Mouse (Mus musculus) embryonic stem cell, embryonic (primary cell): Measurements from ENCODE around the gene C130060K24Rik.

ENCODE experiments used
- CTCF ChIA-PET, 4 experiments: fragments of 300-600 bp in 2 of 4; fragments of 350-600 bp in 2 of 4; sonication (Branson Sonifier 250); formaldehyde crosslinking; loops; one replicate each; lab custom pipeline; 2022; ENCODE audit warnings: inconsistent platforms in 2 of 4; lab: Charles Lee
- POLR2A ChIA-PET, 4 experiments: fragments of 300-600 bp in 2 of 4; fragments of 350-600 bp in 2 of 4; sonication (Branson Sonifier 250); formaldehyde crosslinking; loops; one replicate each; lab custom pipeline; 2022; ENCODE audit warnings: antibody characterized with exemption in 4 of 4, inconsistent platforms in 1 of 4; lab: Charles Lee

C130060K24Rik gene

GRCm38 (mm10) chr6:65380918-65381772 lies at the start of gene C130060K24Rik:
TSS of gene C130060K24Rik (plus strand) at chr6:65381105.
- ChIA-PET POLR2A (interaction anchor here in 1 of 4 experiments (0.7 kb wide), 1 partner anchor 992 kb away, joined by 4 read pairs; no protein-coding TSS in a partner anchor), CTCF (interaction anchor here in 1 of 4 experiments (0.6 kb wide), 1 partner anchor 197 kb away, joined by 3 read pairs; no protein-coding TSS in a partner anchor)

GRCm38 (mm10) chr6:65334246-65334645 lies 46.7 kb upstream of the C130060K24Rik start:
- POLR2A ChIA-PET: no interaction called here
- CTCF ChIA-PET: no interaction called here

GRCm38 (mm10) chr6:65339391-65339790 lies 41.5 kb upstream of the C130060K24Rik start:
- POLR2A ChIA-PET: no interaction called here

GRCm38 (mm10) chr6:65341360-65341759 lies 39.5 kb upstream of the C130060K24Rik start:
- ChIA-PET CTCF (interaction anchor here in 1 of 4 experiments (0.6 kb wide), 1 partner anchor 997 kb away, joined by 4 read pairs; no protein-coding TSS in a partner anchor), POLR2A (no interaction called here)

More at GRCm38 (mm10) chr6:65339391-65339790, 41.5 kb upstream of the C130060K24Rik start:
- CTCF ChIA-PET: interaction anchor here in 1 of 4 experiments (0.6 kb wide), 1 partner anchor 200 kb away, joined by 6 read pairs; no protein-coding TSS in a partner anchor

- ChIA-PET POLR2A (interaction anchor here in 1 of 4 experiments (0.7 kb wide), 1 partner anchor 72 kb away, joined by 3 read pairs; no protein-coding TSS in a partner anchor), CTCF (no interaction called here)
Observed at GRCm38 (mm10) chr6:65347736-65348135, 33.2 kb upstream of the C130060K24Rik start.

GRCm38 (mm10) chr6:65348255-65348654 lies 32.6 kb upstream of the C130060K24Rik start:
- CTCF ChIA-PET: no interaction called here
- POLR2A ChIA-PET: interaction anchor here in 1 of 4 experiments (0.7 kb wide), 1 partner anchor 72 kb away, joined by 3 read pairs; no protein-coding TSS in a partner anchor

- CTCF ChIA-PET: no interaction called here
- POLR2A ChIA-PET: no interaction called here
Observed at GRCm38 (mm10) chr6:65351622-65352021, 29.3 kb upstream of the C130060K24Rik start.

- CTCF ChIA-PET: interaction anchor here in 1 of 4 experiments (0.8 kb wide), 1 partner anchor 250 kb away, joined by 4 read pairs; no protein-coding TSS in a partner anchor
- POLR2A ChIA-PET: interaction anchor here in 1 of 4 experiments (0.5 kb wide), 1 partner anchor 350 kb away, joined by 4 read pairs; no protein-coding TSS in a partner anchor
Observed at GRCm38 (mm10) chr6:65375918-65376317, 5.0 kb upstream of the C130060K24Rik start.

GRCm38 (mm10) chr6:65421888-65422287 lies 41.0 kb downstream of the C130060K24Rik start:
- CTCF ChIA-PET: interaction anchor here in 1 of 4 experiments (0.6 kb wide), 1 partner anchor 168 kb away, joined by 3 read pairs; no protein-coding TSS in a partner anchor
- POLR2A ChIA-PET: no interaction called here

GRCm38 (mm10) chr6:65427065-65427464 lies 46.2 kb downstream of the C130060K24Rik start:
- ChIA-PET CTCF (no interaction called here), POLR2A (no interaction called here)

GRCm38 (mm10) chr6:65433159-65433558 lies 52.3 kb downstream of the C130060K24Rik start:
- POLR2A ChIA-PET: no interaction called here
- CTCF ChIA-PET: no interaction called here

- CTCF ChIA-PET: interaction anchor here in 3 of 4 experiments (0.6 to 1.1 kb wide), 10 partner anchors 20 to 479 kb away, joined by 3 to 7 read pairs (median 4); no protein-coding TSS in a partner anchor
- POLR2A ChIA-PET: no interaction called here
Observed at GRCm38 (mm10) chr6:65453465-65453864, 72.6 kb downstream of the C130060K24Rik start.

- CTCF ChIA-PET: no interaction called here
- POLR2A ChIA-PET: interaction anchor here in 1 of 4 experiments (0.6 kb wide), 1 partner anchor 253 kb away, joined by 3 read pairs; no protein-coding TSS in a partner anchor
Observed at GRCm38 (mm10) chr6:65465294-65465693, 84.4 kb downstream of the C130060K24Rik start.

GRCm38 (mm10) chr6:65470320-65470719 lies 89.4 kb downstream of the C130060K24Rik start:
- CTCF ChIA-PET: no interaction called here
- POLR2A ChIA-PET: no interaction called here

- ChIA-PET POLR2A (no interaction called here), CTCF (interaction anchor here in 1 of 4 experiments (0.6 kb wide), 1 partner anchor 50 kb away, joined by 3 read pairs; no protein-coding TSS in a partner anchor)
Observed at GRCm38 (mm10) chr6:65472455-65472854, 91.5 kb downstream of the C130060K24Rik start.

GRCm38 (mm10) chr6:65498786-65499185 lies 117.9 kb downstream of the C130060K24Rik start:
- ChIA-PET CTCF (no interaction called here), POLR2A (interaction anchor here in 1 of 4 experiments (0.7 kb wide), 1 partner anchor 1112 kb away, joined by 6 read pairs; no protein-coding TSS in a partner anchor)
